Mouse (Mus musculus): ENCODE results near the gene Slc26a5.

Slc26a5 gene

DNA sequence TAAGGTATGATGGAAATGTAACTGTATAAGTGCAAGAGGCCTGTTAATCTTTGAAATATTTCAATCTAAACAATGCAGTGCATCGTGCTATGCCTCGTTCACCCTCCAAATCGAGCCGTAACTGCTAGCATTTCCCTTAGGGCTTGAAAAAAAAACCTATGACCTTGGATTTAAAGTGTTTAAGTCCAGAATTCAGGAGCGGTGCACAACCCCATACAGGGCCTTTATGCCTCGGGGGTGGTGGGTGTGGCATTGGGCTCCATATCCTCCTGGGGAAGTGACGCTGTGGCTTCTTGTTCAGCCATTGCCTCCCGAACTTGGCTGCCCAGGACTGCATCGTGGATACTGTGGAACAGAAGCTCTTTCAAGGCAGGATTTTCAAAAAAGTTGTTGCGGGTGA, 54.5 kb downstream of the Slc26a5 start:
- in situ Hi-C loops (cut with MboI, MseI): no loop called here

DNA sequence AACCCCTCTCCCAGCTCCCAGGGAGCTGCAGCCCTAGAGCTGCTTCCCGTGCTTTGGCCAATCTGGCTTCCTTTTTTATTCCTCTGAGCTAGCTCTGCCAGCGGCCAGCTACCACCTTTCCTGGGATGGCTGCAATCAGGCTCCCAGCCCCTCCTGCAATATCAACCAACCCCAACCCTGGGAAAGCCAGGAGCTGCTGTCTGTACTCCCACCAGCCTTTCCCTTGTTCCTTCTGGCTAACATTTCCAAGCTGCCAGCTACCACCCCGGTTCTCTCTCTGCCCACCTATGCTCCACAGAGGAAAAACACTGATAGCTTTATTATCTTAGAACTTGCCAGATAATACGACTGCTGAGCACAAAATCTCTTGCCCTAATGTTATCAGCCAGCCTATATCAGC, 60.6 kb downstream of the Slc26a5 start:
- in situ Hi-C loops (cut with MboI, MseI): no loop called here

DNA sequence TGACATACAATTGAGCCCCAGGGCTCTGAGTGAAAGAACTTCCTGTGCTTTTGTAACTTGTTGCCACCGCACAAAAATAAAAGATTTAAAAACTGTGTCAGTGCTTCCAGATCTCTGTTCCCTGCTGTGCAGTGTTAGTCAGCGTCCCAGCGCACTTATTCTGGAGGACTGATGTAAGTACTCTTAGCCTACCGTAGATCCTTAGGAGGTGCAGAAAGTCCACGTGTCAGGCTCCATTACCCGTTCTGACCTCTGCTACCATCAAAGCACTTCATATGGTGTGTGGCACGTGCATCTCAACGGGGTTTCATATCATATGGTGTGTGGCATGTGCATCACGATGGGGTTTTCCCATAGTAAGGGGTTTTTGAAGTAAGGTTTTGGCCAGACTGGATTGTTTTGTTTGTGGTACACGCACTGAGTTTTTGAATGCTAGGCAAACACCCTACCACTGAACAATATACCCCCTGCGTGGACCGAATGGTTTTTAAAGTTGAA, 61.7 kb downstream of the Slc26a5 start:
- in situ Hi-C loops (cut with MboI, MseI): no loop called here

DNA sequence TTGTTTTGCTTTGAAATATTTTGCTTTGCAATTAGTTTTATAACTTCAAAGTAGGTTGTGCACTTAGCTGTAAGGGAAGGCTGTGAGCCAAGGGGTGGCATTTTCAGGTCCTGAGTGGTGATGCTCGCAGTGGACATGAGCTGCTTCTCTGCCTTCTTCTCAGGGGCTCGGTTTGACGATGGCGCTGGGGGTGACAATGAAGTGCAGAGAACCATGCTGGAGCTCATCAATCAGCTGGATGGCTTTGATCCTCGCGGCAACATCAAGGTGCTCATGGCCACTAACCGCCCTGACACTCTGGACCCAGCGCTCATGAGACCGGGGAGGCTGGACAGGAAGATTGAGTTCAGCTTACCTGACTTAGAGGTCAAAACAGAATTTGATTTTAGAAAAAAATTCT, 62.5 kb downstream of the Slc26a5 start:
- in situ Hi-C loops (cut with MboI, MseI): no loop called here

DNA sequence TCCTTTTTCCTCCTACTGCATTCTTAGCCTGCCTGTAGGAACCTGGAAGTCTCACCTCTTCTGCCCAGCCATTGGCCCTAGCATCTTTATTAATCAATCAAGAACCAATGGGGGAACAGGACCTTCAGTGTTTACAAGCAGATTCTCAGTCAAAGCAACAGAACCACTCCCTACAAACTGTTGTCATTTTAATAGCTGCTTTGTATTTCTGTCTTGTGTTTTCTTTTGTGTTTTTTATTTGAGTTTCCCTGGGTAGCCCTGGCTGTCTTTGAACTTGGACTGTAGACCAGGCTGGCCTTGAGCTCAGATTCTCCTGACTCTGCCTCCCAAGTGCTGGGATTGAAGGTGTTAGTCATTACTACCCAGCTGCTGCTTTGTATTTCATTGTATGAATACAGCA, 73.2 kb downstream of the Slc26a5 start:
- in situ Hi-C loops (cut with MboI, MseI): loop anchor here (25.0 kb wide), 2 partner anchors 745 to 1995 kb away; partner anchors contain the start of genes Pus7 and Rint1

DNA sequence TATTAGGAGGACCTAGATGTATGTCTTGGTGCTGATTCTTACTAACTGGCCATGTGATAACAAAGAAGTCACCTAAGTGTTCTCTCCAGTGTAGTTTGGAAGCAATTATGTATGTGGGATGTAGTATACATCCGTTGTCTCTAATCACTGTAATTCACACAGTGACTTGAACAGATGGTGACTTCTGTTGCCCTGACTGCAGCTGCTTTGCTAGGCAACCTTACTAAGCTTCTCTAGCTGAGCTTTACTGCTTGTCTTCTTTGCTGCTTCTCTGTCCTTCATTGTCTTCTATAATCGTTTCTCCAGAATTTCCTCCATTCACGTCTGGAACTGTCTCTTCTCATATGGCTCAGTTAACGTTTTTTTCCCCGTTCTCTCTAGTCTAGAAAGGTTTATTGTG, 76.3 kb downstream of the Slc26a5 start:
- in situ Hi-C loops (cut with MboI, MseI): loop anchor here (25.0 kb wide), 2 partner anchors 748 to 1998 kb away; partner anchors contain the start of genes Pus7 and Rint1

DNA sequence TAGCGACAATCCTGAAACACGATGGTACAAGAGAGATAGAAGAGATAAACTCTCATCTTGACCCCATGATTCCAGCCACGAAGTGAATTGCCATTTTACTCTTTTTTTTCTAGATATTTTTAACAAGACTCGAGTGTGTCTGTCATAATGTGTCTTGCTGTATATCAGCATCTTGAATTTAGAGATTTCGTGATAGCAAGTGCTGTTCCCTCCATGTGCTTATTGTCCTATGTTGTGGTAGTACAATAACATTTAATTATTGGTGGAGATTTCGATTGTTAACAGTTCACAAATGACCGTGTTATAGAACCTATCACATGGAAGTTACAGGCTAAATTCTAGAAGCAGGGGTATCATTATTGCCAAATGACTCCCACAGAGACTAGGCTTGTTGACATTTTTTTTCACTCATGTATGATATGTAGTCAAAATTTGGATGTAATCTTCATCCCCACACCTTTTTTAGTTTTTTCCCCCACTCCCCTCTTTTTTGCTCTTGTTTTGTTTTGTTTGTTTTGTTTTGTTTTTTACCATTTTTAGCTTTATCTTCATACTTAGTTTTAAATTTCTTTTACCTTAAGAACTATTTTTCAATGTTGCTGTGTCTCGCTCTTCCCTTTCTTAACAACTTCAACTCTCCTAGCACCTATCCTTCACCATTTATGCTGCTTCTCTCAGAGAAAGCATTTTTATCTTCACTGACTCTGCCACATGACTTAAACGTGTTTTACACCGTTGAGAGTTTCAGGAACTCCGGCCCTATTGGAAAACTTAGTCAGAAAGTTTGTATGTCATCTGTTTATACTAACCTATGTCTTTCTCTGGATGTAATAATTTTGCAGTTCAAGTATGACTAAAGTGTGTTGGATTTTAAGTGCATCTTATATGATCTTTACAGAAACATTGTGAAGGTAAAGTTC, 78.0 kb downstream of the Slc26a5 start:
- in situ Hi-C loops (cut with MboI, MseI): loop anchor here (25.0 kb wide), 2 partner anchors 750 to 2000 kb away; partner anchors contain the start of genes Pus7 and Rint1

DNA sequence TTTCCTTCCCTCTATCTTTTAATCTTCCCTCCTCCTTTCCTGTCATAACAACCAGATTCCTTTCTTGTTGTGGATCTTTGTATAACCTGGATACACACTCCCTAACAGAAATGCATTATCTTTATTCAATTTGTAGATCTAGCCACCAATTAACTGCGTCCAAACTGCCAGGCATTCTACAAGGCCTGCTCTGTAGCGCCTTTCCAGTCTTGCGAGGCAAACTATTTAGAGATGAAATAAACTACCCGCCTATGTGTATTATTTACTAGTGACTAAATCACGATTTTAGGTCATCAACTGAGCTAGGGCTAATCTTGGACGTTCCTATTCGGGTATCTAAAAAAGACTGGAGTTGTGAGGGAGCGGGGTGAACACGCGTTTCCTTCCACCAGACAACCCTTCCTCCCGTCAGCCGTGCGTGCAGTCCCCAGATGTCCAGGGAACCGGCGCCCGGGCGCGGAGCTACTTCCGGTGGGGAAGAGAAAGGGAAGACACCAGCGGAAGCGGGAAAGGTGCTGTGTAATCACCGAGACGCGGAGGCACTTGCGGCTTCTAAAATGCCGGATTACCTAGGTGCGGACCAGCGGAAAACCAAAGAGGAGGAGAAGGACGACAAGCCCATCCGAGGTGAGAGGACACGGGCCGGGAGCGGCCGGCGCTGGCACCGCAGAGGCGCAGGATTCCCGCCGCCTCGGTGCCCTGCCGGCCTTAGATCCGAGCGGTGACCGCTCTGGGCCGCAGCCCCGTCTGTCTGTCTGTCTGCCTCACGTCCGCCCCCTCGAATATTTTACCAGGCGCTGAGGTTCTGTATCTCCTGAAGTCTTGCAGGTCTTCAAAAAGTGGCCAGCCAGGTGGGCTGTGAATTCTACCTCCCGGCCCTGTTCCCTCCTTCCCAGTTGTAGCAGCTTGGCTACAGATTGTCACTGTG, 78.9 kb downstream of the Slc26a5 start:
- in situ Hi-C loops (cut with MboI, MseI): loop anchor here (25.0 kb wide), 2 partner anchors 751 to 2001 kb away; partner anchors contain the start of genes Pus7 and Rint1

DNA sequence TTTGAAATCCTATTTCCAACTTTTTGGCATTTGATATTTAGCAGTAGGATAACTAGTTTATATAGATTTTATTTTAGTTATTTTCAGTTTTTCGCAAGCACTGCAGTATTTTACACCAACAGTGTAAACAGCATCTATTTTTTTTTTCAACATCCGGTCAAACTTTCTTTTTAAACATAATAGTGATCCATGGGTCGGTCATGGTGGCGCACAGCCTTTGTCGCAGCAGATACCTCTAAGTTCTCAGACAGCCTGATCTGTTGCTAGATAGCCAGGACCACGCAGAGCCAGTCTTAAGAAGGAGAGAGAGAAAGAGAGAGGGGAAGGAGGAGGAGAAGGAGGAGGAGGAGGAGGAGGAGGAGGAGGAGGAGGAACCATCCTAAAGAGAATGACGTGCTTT, 79.6 kb downstream of the Slc26a5 start:
- in situ Hi-C loops (cut with MboI, MseI): loop anchor here (25.0 kb wide), 2 partner anchors 752 to 2002 kb away; partner anchors contain the start of genes Pus7 and Rint1

DNA sequence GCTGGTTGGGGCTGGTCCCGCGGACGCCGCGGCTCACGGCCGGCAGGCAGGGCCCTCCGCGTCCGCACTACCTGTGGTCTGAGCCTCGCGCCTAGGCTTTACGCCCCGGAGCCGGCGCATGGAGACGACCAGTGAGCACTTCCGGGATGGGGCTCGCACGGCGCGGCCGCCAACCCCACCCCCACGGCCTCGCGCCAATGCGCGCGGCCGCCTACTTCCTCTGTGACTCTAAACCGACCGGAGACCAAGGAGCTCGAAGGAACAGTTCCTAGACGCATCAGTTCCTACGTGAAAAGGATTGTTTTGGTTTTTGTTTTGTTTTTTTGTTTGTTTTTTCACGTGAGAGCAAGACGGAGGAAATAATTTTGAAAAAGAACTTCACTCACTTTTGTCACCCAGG, 80.4 kb downstream of the Slc26a5 start, which contains the start of the genes Dnajc2 and Psmc2:
Gene Dnajc2, minus strand, starts transcription at position 199 of the 400 bp plus-strand sequence.
Gene Psmc2, plus strand, starts transcription at position 231 of the 400 bp plus-strand sequence.
- in situ Hi-C loops (cut with MboI, MseI): loop anchor here (25.0 kb wide), 2 partner anchors 752 to 2002 kb away; partner anchors contain the start of genes Pus7 and Rint1

DNA sequence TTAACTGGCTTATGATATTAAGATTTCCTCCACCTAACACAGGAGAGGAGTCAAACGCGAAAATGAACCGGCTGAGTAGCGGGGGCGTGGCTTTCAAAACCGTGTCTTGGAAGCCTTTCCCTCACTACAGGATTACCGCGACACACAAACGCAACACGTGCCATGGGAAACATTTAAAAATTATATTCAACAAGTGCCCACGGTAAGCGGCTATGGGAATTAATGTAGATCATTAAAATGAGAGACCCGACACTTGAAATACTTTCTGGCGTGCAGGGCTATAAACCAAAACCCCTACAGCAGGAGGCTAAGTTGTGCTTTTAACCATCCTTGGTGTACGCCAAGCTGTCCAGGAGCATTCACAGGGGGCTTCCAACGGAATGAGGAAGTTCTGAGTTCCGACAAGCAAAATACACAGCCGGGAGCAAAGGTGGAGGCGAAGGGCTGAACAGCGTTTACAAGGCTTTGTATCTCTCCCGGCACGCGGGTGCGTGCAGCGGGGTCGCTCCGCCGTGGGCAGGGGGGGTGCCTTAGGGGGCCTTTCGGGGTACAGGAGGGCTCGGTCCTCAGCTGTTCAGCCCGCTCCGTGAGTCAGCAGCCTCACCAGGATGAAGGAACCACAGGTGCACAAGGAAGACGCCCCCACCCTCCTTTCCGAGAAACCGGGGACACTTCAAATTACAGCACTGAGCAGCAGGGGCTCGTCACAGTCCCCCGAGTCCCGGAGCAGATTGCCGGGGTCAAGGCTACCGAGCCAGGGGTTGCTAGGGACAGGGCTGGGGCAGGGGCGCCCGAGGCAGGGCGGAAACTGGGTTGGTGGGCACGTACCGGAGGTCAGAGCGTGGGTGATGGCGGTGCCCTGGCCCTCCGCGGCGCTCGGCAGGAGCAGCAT, 81.0 kb downstream of the Slc26a5 start:
- in situ Hi-C loops (cut with MboI, MseI): loop anchor here (5.0 to 25.0 kb wide), 3 partner anchors 37 to 2003 kb away; partner anchors contain the start of genes Pus7 and Rint1

DNA sequence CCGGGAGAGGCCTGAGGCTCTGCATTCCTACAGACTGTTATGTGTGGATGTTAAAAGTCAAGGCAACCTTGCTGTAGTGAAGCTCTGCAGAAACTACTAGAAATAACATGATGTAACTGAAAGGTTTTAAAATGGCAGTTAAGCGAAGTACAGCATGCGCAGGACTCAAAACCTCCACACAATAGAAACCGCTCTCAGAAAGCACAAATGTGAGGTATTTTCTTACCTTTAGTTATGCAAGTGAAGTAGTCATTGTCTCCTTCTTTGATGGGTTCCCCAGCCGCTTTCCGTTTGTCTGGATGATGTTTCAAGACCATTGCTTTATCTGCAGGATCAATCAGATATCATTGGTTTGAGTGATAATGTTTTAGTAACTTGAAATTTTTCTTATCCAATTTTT, 88.9 kb downstream of the Slc26a5 start:
- in situ Hi-C loops (cut with MboI, MseI): loop anchor here (25.0 kb wide), 2 partner anchors 761 to 2011 kb away; partner anchors contain the start of genes Pus7 and Rint1

DNA sequence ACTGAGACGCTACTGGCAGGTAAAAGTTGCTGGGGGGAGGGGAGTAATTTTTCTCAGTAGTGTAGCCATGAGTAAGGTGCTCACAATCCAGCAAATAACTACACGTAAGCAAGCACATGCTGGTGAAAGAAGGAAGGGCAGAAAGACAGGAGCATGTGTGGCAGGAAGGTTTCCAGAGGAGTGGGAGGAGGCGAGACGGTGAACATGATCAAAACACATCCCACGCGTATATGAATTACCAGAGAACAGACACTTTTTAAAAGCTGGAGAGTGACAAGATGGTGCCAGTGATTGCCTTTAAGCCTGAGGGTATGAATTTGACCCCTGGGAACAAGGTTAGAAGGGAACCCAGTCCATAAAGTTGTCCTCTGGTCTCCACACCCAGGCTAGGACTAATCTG, 95.6 kb downstream of the Slc26a5 start:
- in situ Hi-C loops (cut with MboI, MseI): loop anchor here (25.0 kb wide), 1 partner anchor 1717 kb away; no protein-coding TSS in a partner anchor

DNA sequence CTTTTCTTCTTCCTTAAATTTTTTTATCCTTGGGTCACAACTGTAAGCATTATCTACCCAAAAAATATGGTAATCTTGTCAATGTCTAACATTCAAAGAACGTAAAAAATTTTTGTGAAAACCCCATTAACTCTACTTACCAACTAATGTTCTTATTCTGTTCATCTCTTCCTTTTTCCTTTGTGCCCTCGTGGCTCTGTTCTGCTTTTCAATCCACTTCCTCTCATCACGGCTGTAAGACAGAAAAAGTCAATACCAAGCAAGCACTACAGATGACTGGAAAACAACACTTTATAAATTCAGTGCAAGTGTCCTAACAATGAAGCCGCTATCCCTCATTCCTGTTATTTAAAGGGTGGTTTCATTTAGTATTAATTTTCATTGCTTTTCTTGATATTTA, 96.9 kb downstream of the Slc26a5 start:
- in situ Hi-C loops (cut with MboI, MseI): loop anchor here (25.0 kb wide), 1 partner anchor 1719 kb away; no protein-coding TSS in a partner anchor

Data from regulatory T cell (primary cell).